Mouse (Mus musculus) lung, postnatal 0 days (tissue): ENCODE measurements around the gene Gm11114.

Experiments used
- CTCF ChIP-seq: IDR thresholded peaks from 2 replicates; pipeline ENCODE4 v1.5.1; 2016; ENCODE audit warnings: antibody characterized with exemption, mild to moderate bottlenecking
- EP300 ChIP-seq: IDR thresholded peaks from 2 replicates; pipeline ENCODE4 v1.6.1; 2016; ENCODE audit warnings: antibody characterized with exemption, mild to moderate bottlenecking, control low read depth

DNA sequence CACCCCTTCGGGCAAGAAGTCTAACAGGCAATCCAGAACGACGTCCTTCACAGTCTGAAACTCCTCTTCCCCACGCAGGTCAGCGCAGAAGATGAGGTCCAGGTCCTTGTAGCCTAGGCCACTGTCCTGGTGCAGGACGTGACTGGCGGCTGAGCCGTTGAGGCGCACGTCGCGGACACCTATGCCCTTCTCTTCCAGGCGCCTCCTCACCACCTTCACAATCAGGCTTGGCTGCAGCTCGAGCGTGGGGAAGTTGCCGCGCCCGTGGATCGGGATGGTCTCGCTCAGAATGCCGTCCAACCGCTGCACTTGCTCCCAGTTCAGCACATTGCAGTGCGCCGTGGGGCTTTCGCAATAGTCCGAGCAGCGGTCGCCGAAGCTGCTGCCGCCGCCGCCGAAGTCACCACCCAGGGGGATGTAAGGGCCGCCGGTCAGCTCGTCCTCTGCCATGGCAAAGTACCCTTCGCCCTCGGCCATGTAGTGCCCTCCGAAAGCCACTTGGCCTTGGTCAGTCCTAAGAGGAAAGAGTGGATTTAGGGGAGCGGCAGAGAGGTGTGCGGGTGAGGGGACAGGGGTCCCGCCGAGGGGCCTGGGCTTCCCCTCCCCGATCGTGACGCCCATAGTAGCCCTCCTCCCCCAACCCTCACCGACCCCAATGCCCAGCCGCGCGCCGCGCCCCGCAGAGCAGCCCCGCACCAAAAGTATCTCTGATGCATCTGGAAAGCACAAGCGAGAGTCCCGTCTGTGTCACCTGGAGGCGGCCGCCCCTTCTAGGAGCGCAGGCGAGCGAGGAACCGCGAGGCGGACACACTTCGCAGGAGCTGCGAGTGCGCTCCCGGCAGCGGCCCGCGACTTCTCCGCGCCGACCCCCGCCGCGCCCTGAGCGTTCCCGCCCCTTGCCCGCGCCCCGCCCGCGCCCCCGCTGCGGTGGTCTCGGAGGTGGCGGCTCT is 14.0 kb downstream of the Gm11114 start:
- TF ChIP-seq CTCF (no peak), EP300 (no peak)
